Mouse (Mus musculus): Measurements from ENCODE around the gene Chmp3.

GRCm38 (mm10) chr6:71609968-71610367 lies 66.4 kb downstream of the Chmp3 start:
- TF ChIP-seq CTCF (IDR thresholded peaks at IDR 0.05; ENCODE audit: low read depth): no peak
- no peak for TF ChIP-seq EP300 (IDR thresholded peaks at IDR 0.05; ENCODE audit: low read depth)

Measured in heart, postnatal 0 days (tissue).